Mouse (Mus musculus): ENCODE measurements at regions not wholly inside any gene's neighbourhood (a gene's known extent, or its start where the extent isn't known, plus 50 kb on each side); places are given as distances from the start of the nearest gene placed in this dataset.

- peak; percentile 34 for DNase-seq (ENCODE audit: low read depth, low spot score)
Observed at GRCm38 (mm10) chr13:32544986-32545740, 206.6 kb upstream of the Gmds start.

GRCm38 (mm10) chr13:32541611-32542010 lies 203.1 kb upstream of the Gmds start:
- DNase-seq (ENCODE audit: low read depth, low spot score), result no peak

GRCm38 (mm10) chr13:32536241-32536640 lies 197.7 kb upstream of the Gmds start:
- DNase-seq (ENCODE audit: low read depth, low spot score), result peak; percentile 53

- DNase-seq (ENCODE audit: low read depth, low spot score), result no peak
Observed at GRCm38 (mm10) chr13:32535602-32536001, 197.1 kb upstream of the Gmds start.

GRCm38 (mm10) chr13:32530926-32531512 lies 192.5 kb upstream of the Gmds start:
- DNase-seq (ENCODE audit: low read depth, low spot score), result no peak

GRCm38 (mm10) chr13:32518611-32519344 lies 180.2 kb upstream of the Gmds start:
- peak; percentile 81 for DNase-seq (ENCODE audit: low read depth, low spot score)

GRCm38 (mm10) chr13:32517514-32517913 lies 179.0 kb upstream of the Gmds start:
- no peak for DNase-seq (ENCODE audit: low read depth, low spot score)

GRCm38 (mm10) chr13:32509231-32510023 lies 170.9 kb upstream of the Gmds start:
- DNase-seq (ENCODE audit: low read depth, low spot score), result no peak

GRCm38 (mm10) chr13:32508447-32508846 lies 169.9 kb upstream of the Gmds start:
- no peak for DNase-seq (ENCODE audit: low read depth, low spot score)

GRCm38 (mm10) chr13:32507825-32508224 lies 169.3 kb upstream of the Gmds start:
- DNase-seq (ENCODE audit: low read depth, low spot score), result no peak

- DNase-seq (ENCODE audit: low read depth, low spot score), result no peak
Observed at GRCm38 (mm10) chr13:32498205-32498790, 159.8 kb upstream of the Gmds start.

- no peak for DNase-seq (ENCODE audit: low read depth, low spot score)
Observed at GRCm38 (mm10) chr13:32496263-32496662, 157.7 kb upstream of the Gmds start.

GRCm38 (mm10) chr13:32495063-32495462 lies 156.5 kb upstream of the Gmds start:
- no peak for DNase-seq (ENCODE audit: low read depth, low spot score)

- peak; percentile 57 for DNase-seq (ENCODE audit: low read depth, low spot score)
Observed at GRCm38 (mm10) chr13:32493806-32494205, 155.3 kb upstream of the Gmds start.

- DNase-seq (ENCODE audit: low read depth, low spot score), result peak; percentile 81
Observed at GRCm38 (mm10) chr13:32493309-32493708, 154.8 kb upstream of the Gmds start.

GRCm38 (mm10) chr13:32492566-32492965 lies 154.0 kb upstream of the Gmds start:
- no peak for DNase-seq (ENCODE audit: low read depth, low spot score)

- no peak for DNase-seq (ENCODE audit: low read depth, low spot score)
Observed at GRCm38 (mm10) chr13:32481444-32482058, 143.0 kb upstream of the Gmds start.

- DNase-seq (ENCODE audit: low read depth, low spot score), result no peak
Observed at GRCm38 (mm10) chr13:32480029-32480428, 141.5 kb upstream of the Gmds start.

GRCm38 (mm10) chr13:32479118-32479818 lies 140.7 kb upstream of the Gmds start:
- no peak for DNase-seq (ENCODE audit: low read depth, low spot score)

- DNase-seq (ENCODE audit: low read depth, low spot score), result no peak
Observed at GRCm38 (mm10) chr13:32465787-32466186, 127.2 kb upstream of the Gmds start.
